Mouse (Mus musculus) liver, adult 2 months (tissue): ENCODE data around the gene 2200002J24Rik. TPM values are rescaled to one million over a fixed set of nuclear protein-coding genes. Genes with fewer than 3 reads are reported as not detected.

Experiments used
- DNase-seq: peaks from one replicate; pipeline ENCODE4 v3.0.0-alpha.2; 2011; ENCODE audit warnings: low read depth, low spot score; ENCODE audit errors: extremely low read depth
- H3K27ac ChIP-seq: fragments of 200-500 bp; replicated peaks from 2 replicates; pipeline ENCODE4 v1.5.1; 2012; ENCODE audit warnings: low read depth, mild to moderate bottlenecking, control low read depth, inconsistent platforms, low read length; ENCODE audit not compliant: insufficient read depth
- H3K27me3 ChIP-seq: fragments of 200-500 bp; 2 replicates; pipeline ENCODE4 v1.6.1; 2012; ENCODE audit warnings: mild to moderate bottlenecking, moderate library complexity, low read length, inconsistent platforms; ENCODE audit not compliant: control insufficient read depth, insufficient read depth
- H3K36me3 ChIP-seq: fragments of 200-500 bp; 2 replicates; pipeline ENCODE4 v1.6.1; 2012; ENCODE audit warnings: low read length, inconsistent platforms; ENCODE audit not compliant: control insufficient read depth, insufficient read depth
- H3K4me1 ChIP-seq: fragments of 200-500 bp; 2 replicates; pipeline ENCODE4 v1.6.1; 2011; ENCODE audit warnings: low read length; ENCODE audit not compliant: control insufficient read depth, insufficient read depth
- H3K4me3 ChIP-seq: fragments of 200-500 bp; 2 replicates; pipeline ENCODE4 v1.5.1; 2011; ENCODE audit warnings: low read depth, mild to moderate bottlenecking, control low read depth, low read length, moderate library complexity; ENCODE audit not compliant: insufficient read depth
- H3K79me2 ChIP-seq: fragments of 200-500 bp; 2 replicates; pipeline ENCODE4 v1.6.1; 2012; ENCODE audit warnings: inconsistent platforms, mild to moderate bottlenecking, low read length, moderate library complexity; ENCODE audit not compliant: control insufficient read depth, insufficient read depth
- H3K9ac ChIP-seq: fragments of 200-500 bp; 2 replicates; pipeline ENCODE4 v1.6.1; 2012; ENCODE audit warnings: low read depth, mild to moderate bottlenecking, control low read depth, inconsistent platforms, low read length
- CTCF ChIP-seq: fragments of 200-500 bp; IDR thresholded peaks from 2 replicates; pipeline ENCODE4 v1.5.1; 2011; ENCODE audit warnings: low read depth, low read length, control low read depth
- POLR2A ChIP-seq: fragments of 200-500 bp; IDR thresholded peaks from 2 replicates; pipeline ENCODE4 v1.6.1; 2011; ENCODE audit warnings: low read length, control low read depth; ENCODE audit not compliant: insufficient read depth; ENCODE audit errors: extremely low read depth
- WGBS: fragments of 180-500 bp; shearing (Covaris S2); methylation state at CpG from one replicate; pipeline ENCODE4 v1.1.7; 2018; 5-methylcytosine and 5-hydroxymethylcytosine counted together
- polyA plus RNA-seq: library from polyadenylated mRNA; depleted of rRNA; stranded (reverse); fragments of >200 nt; gene quantifications from 2 replicates; pipeline ENCODE4 v1.2.3, GENCODE M21; 2012
- total RNA-seq: library from RNA; depleted of rRNA; stranded (reverse); fragments of >200 nt; gene quantifications from 2 replicates; pipeline ENCODE4 v1.2.3, GENCODE M21; 2014

Gene 2200002J24Rik
- total and polyA plus RNA-seq, 2 experiments, result not detected

DNA sequence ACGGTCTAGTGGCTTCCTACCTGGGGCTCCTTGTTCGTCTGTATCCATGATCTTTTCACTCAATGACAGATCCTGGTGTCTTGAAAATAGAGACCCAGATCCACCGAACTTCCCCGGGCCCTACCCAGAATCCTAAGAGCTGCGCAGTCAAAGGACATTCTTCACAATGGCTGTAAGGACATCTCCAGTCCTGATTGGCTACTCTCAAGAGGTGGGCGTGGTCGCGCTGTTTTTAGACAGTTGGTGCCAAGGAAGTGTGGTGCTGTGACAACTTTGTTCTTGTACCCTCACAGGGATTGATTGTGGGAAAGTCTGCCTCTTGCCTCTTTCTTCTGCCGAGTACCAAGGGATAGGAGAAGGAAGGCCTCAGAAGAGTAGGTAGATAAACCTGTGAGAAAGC is 27.2 kb upstream of the 2200002J24Rik start, which contains the start of gene Pmis2:
Gene Pmis2 (minus strand): TSS at position 126 of the 400 bp plus-strand sequence.
- no peaks in the 10 kb centered on the region for H3K27me3 ChIP-seq
- H3K4me1 ChIP-seq, result peaks cover 3% of the 10 kb centered on the region; the same call in 1 of the 2 replicates
- no peak for DNase-seq
- H3K36me3 ChIP-seq, result no peaks in the 10 kb centered on the region
- no peak within 1 kb of the TSS for H3K4me3 ChIP-seq
- no peaks in the 10 kb centered on the region for H3K79me2 ChIP-seq
- no peak within 1 kb of the TSS for H3K27ac ChIP-seq
- H3K9ac ChIP-seq, result no peak within 1 kb of the TSS
- TF ChIP-seq POLR2A (no peak), CTCF (no peak)
- 76% methylated on average over 9 of the region's 9 CpGs for WGBS

DNA sequence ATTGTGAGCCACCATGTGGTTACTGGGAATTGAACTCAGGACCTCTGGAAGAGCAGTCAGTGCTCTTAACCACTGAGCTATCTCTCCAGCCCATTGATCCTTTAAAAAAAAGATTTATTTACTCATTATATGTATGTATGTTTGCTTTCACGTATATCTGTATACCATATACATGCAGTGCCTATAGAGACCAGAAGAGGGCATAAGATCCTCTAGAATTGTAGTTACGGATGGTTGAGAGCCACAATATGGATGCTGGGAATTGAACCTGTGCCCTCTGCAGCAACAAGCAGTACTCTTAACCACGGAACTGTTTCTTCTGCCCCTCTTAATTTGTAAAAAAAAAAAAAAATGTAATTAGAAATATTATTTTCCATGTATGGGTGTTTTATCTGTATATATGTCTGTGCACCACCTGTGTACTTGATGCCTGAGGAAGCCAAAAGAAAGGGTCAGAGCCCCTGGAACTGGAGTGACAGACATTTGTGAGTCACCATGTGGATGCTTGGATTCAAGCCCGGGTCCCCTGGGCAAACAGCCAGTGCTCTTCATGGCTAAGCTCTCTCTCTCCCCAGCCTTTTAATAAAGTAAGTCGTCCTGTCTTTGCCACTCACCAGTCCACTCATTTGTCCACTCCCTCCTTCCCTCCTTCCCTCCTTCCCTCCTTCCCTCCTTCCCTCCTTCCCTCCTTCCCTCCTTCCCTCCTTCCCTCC is 20.3 kb upstream of the 2200002J24Rik start:
- WGBS, result 57% methylated on average over 5 of the region's 5 CpGs
- no peak for DNase-seq
- Histone ChIP-seq H3K9ac (no peak overlapping the region), H3K4me3 (no peak overlapping the region), H3K4me1 (no peaks in the 10 kb centered on the region), H3K79me2 (no peaks in the 10 kb centered on the region), H3K27me3 (no peaks in the 10 kb centered on the region), H3K36me3 (no peaks in the 10 kb centered on the region), H3K27ac (no peak overlapping the region)
- TF ChIP-seq POLR2A (no peak), CTCF (no peak)

DNA sequence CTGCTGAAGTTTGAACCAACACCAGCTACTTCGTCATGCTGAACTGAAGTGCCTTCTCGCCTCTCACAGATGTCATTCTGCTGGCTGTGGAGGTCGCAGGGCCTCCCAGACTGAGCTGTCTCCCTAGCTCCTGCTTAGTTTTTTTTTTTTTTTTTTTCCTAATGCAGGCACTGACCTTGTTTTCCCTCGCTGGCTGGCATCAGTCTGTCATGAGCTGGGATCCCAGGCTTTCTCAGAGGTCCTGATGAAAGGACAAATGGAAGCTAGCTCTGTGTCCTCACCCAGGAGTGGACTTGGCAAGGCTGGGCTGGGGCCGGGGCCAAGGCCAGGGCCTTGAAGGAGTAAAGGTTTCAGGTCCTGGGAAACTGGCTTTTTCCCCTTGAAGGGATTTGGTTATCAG is 16.8 kb upstream of the 2200002J24Rik start:
- Histone ChIP-seq H3K27me3 (no peaks in the 10 kb centered on the region), H3K4me1 (peaks cover 2% of the 10 kb centered on the region), H3K36me3 (no peaks in the 10 kb centered on the region), H3K9ac (no peak overlapping the region), H3K4me3 (no peak overlapping the region), H3K79me2 (no peaks in the 10 kb centered on the region), H3K27ac (no peak overlapping the region)
- 79% methylated on average over 5 of the region's 5 CpGs for WGBS
- TF ChIP-seq CTCF, result no peak
- TF ChIP-seq POLR2A, result no peak
- DNase-seq, result no peak

DNA sequence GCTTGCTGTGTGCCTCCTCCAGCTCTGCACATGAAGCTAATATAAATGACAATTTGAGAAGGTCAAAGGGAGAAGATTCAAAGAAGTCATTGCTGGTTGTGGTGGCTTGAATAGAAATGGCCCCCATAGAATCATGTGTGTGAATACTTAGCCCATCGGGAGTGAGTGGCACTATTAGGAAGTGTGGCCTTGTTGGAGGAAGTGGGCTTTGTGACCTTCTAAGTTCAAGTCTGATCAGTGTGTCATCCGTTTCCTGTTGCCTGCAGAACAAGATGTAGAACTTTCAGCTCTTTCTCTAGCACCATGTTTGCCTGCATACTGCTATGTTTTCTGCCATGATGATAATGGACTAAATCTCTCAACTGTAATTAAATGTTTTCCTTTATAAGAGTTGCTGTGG is 15.3 kb upstream of the 2200002J24Rik start:
- H3K79me2 ChIP-seq, result no peaks in the 10 kb centered on the region
- 63% methylated on average over 2 of the region's 2 CpGs for WGBS
- H3K4me1 ChIP-seq, result peaks cover 14% of the 10 kb centered on the region
- no peaks in the 10 kb centered on the region for H3K36me3 ChIP-seq
- no peak overlapping the region for H3K4me3 ChIP-seq
- no peak overlapping the region for H3K27ac ChIP-seq
- H3K9ac ChIP-seq, result no peak overlapping the region
- H3K27me3 ChIP-seq, result no peaks in the 10 kb centered on the region
- TF ChIP-seq CTCF (no peak), POLR2A (no peak)
- no peak for DNase-seq

DNA sequence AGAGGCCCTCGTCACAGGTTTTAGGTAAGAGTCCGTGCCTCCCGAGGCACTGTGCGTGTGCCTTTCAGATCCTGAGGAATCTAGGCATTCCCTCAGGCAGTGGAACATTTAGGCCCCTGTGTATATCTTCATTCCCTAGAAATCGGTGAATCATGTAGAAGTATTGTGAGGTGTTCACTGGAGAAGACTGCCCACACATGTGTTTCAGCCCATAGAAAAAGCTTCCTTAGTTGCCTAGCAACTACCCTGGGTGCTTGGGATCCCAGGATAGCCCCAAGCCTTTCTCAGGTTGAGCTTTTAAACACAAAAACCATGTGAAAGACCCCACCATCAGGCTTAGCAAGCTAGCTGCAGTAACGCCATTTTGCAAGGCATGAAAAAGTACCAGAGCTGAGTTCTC is 10.4 kb upstream of the 2200002J24Rik start:
- Histone ChIP-seq H3K9ac (no peak overlapping the region), H3K27ac (peak overlapping the region; percentile 19), H3K36me3 (no peaks in the 10 kb centered on the region), H3K27me3 (no peaks in the 10 kb centered on the region), H3K4me1 (peaks cover 15% of the 10 kb centered on the region), H3K79me2 (no peaks in the 10 kb centered on the region), H3K4me3 (no peak overlapping the region)
- TF ChIP-seq CTCF, result no peak
- TF ChIP-seq POLR2A, result no peak
- DNase-seq, result peak; percentile 39
- WGBS, result 73% methylated on average over 6 of the region's 6 CpGs

DNA sequence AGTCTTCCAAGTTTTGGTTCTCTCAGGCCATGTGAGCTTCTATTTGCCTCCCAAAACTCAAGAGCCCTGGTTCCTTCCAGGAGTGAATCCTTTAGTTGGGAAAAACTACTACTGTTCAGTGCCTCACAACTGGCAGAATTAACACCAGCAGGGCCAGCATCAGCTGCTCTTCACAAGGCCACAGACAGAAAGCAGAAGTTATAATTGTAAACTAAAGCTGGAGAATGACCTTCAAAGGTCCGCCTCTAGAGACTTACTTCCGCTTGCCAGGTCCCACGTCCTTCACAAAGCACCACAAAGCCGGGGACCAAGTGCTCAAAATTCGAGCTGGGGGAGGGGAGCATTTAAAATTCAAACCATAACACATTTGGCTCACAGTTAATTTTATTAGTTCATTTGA is 625 bp upstream of the 2200002J24Rik start:
- Histone ChIP-seq H3K4me1 (no peaks in the 10 kb centered on the region), H3K36me3 (no peaks in the 10 kb centered on the region), H3K4me3 (no peak overlapping the region), H3K27ac (no peak overlapping the region), H3K9ac (no peak overlapping the region), H3K79me2 (no peaks in the 10 kb centered on the region), H3K27me3 (no peaks in the 10 kb centered on the region)
- WGBS, result 53% methylated on average over 5 of the region's 5 CpGs
- TF ChIP-seq POLR2A (no peak), CTCF (no peak)
- DNase-seq, result no peak
